In the genomic region with DNA sequence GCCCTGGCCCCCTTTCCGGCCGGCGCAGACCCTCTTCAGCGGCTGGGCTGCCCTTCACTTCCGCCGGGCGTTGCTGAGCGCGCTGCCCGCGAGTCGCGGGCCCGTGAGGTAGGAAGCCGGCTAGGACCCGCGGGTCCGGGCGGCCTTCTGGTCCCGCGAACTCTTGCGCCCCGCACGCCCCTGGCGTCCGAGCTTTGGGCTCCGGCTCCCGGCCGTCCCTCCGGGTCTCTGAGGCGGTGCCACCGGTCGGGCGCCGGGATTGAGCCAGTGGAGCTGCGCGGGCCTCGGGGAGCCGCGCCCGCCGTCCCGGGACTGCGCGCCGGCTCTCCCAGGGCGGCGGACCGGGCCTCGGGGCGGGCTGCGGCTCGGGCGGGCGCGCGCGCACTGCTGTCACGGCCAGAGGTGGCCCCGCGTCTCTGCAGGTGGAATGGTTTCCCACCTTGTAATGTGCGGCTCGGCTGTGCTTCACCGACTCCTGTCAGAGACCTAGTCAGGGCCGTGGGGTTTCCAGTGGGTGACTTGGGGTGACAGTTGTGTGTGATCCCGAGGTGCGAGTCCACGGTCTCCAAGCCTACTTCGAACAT, we compare ENCODE assay signal across 9 mouse cellular contexts. TPM values are rescaled to one million over a fixed set of nuclear protein-coding genes. Genes with fewer than 3 reads are reported as not detected.
DNase-seq lines count a peak whose midpoint lies in the region; ATAC-seq and TF ChIP-seq lines count a peak whose summit lies in the region.
"Not testable (repeated sequence)": the region's sequence is repeated elsewhere in the genome, so short reads cannot be mapped to it uniquely, and the experiment has no call there.
"Had no signal": no experiment of that assay in that cellular context is flagged by ENCODE, and none has a peak within 500 bp of the region (broad histone marks: within the 10 kb centered on the region; RNA-seq: fewer than 3 reads in every experiment).

No protein-coding gene starts in this region.

- not testable (repeated sequence) for H3K9me3 ChIP-seq in forebrain, embryonic 10.5 days; heart, postnatal 0 days (replicated peaks; ENCODE audit: control insufficient read depth, low read length); lung, embryonic 14.5 days (ENCODE audit: low read depth, low read length); stomach, postnatal 0 days (ENCODE audit: control insufficient read depth, low read length)

- peak overlapping the region; percentile 78 for H3K9ac ChIP-seq in heart, postnatal 0 days (replicated peaks; ENCODE audit: low read depth, low read length)
- H3K9ac ChIP-seq in lung, embryonic 14.5 days = peak overlapping the region; percentile 63
- peak overlapping the region; percentile 65 for H3K9ac ChIP-seq in stomach, postnatal 0 days (ENCODE audit: low read length)

- under 1% methylated on average over 69 of the region's 69 CpGs for WGBS in forebrain, embryonic 10.5 days
- under 1% methylated on average over 45 of the region's 69 CpGs for WGBS in heart, postnatal 0 days
- 1% methylated on average over 50 of the region's 69 CpGs for WGBS in lung, embryonic 14.5 days
- WGBS in stomach, postnatal 0 days = under 1% methylated on average over 37 of the region's 69 CpGs

- not testable (repeated sequence) for H3K36me3 ChIP-seq in forebrain, embryonic 10.5 days (replicated peaks); heart, postnatal 0 days (replicated peaks; ENCODE audit: control insufficient read depth, insufficient read depth, low read length); lung, embryonic 14.5 days (ENCODE audit: insufficient read depth); stomach, postnatal 0 days (ENCODE audit: control insufficient read depth, insufficient read depth, low read length)

- H3K4me3 ChIP-seq in brown adipose tissue, adult 24 weeks (ENCODE audit: insufficient read depth, low read depth, low read length) = peak overlapping the region; percentile 92
- H3K4me3 ChIP-seq in forebrain, embryonic 10.5 days = peak overlapping the region; percentile 69
- peak overlapping the region; percentile 75 for H3K4me3 ChIP-seq in heart, postnatal 0 days (ENCODE audit: low read depth, low read length)
- H3K4me3 ChIP-seq in lung, embryonic 14.5 days (ENCODE audit: low read depth, low read length) = peak overlapping the region; percentile 58
- H3K4me3 ChIP-seq in stomach, postnatal 0 days (ENCODE audit: low read depth, low read length) = peak overlapping the region; percentile 59

- peak; percentile 38 for ATAC-seq in CD4-positive, CD25-positive, alpha-beta regulatory T cell, adult 4 months
- ATAC-seq in heart, postnatal 0 days (ENCODE audit: insufficient read depth, low read depth) = peak; percentile 56; the same call in 1 of the 2 replicates
- not testable (repeated sequence) for ATAC-seq in lung, embryonic 14.5 days (ENCODE audit: insufficient read depth)
- peak; percentile 73 for ATAC-seq in stomach, postnatal 0 days (ENCODE audit: low FRiP score, low TSS enrichment)

- peak overlapping the region; percentile 78 for H3K4me2 ChIP-seq in heart, postnatal 0 days (ENCODE audit: low read depth, low read length)
- H3K4me2 ChIP-seq in lung, embryonic 14.5 days = peak overlapping the region; percentile 81
- H3K4me2 ChIP-seq in stomach, postnatal 0 days (replicated peaks; ENCODE audit: low read depth) = peak overlapping the region; percentile 68

- not testable (repeated sequence) for H3K27me3 ChIP-seq in forebrain, embryonic 10.5 days (ENCODE audit: poor library complexity, severe bottlenecking); heart, postnatal 0 days (ENCODE audit: control insufficient read depth, insufficient read depth, low read length); lung, embryonic 14.5 days (ENCODE audit: insufficient read depth, low read length); stomach, postnatal 0 days (ENCODE audit: control insufficient read depth, insufficient read depth, low read length)

- H3K4me1 ChIP-seq in brown adipose tissue, adult 24 weeks (ENCODE audit: control insufficient read depth, insufficient read depth, insufficient read length, low read length) = peaks cover 12% of the 10 kb centered on the region
- peaks cover 17% of the 10 kb centered on the region for H3K4me1 ChIP-seq in forebrain, embryonic 10.5 days
- not testable (repeated sequence) for H3K4me1 ChIP-seq in heart, postnatal 0 days (ENCODE audit: control insufficient read depth, insufficient read depth); lung, embryonic 14.5 days (ENCODE audit: insufficient read depth); stomach, postnatal 0 days (replicated peaks; ENCODE audit: control insufficient read depth, insufficient read depth)

- peak overlapping the region; percentile 52 for H3K27ac ChIP-seq in brown adipose tissue, adult 24 weeks (replicated peaks; ENCODE audit: low read depth, low read length)
- H3K27ac ChIP-seq in forebrain, embryonic 10.5 days = peak overlapping the region; percentile 75
- peak overlapping the region; percentile 62 for H3K27ac ChIP-seq in heart, postnatal 0 days (ENCODE audit: low read depth)
- not testable (repeated sequence) for H3K27ac ChIP-seq in lung, embryonic 14.5 days (ENCODE audit: low read depth)
- peak overlapping the region; percentile 30; the same call in 1 of the 2 replicates for H3K27ac ChIP-seq in stomach, postnatal 0 days (replicated peaks)

- TF ChIP-seq EP300 in heart, postnatal 0 days (IDR thresholded peaks at IDR 0.05; ENCODE audit: low read depth); stomach, postnatal 0 days (optimal IDR thresholded peaks at IDR 0.05): not testable (repeated sequence)

- not testable (repeated sequence) for DNase-seq in forebrain, embryonic 10.5 days (ENCODE audit: extremely low spot score, low spot score); heart, postnatal 0 days (ENCODE audit: low spot score)
- peak; percentile 5 to 40 for DNase-seq in kidney, postnatal 25 days
- peak; percentile 5 for DNase-seq in lung, embryonic 14.5 days
- peak; percentile 32 for DNase-seq in neural tube, embryonic 10.5 days (ENCODE audit: extremely low spot score, low spot score)
- peak; percentile 61 for DNase-seq in stomach, postnatal 0 days (ENCODE audit: low spot score)

- not testable (repeated sequence) for TF ChIP-seq CTCF in heart, postnatal 0 days (IDR thresholded peaks at IDR 0.05; ENCODE audit: low read depth); lung, embryonic 14.5 days (IDR thresholded peaks at IDR 0.05; ENCODE audit: low read depth); stomach, postnatal 0 days (IDR thresholded peaks at IDR 0.05; ENCODE audit: low read depth)

RNA-seq across cellular contexts. Expression of a gene that starts 0.4 kb away (rescaled TPM):
- 10 to 100 TPM in 1 of 2 experiments, 1 to 10 TPM in 1; 7.2 to 11.4 TPM for polyA plus RNA-seq in CD4-positive, CD25-positive, alpha-beta regulatory T cell, adult 4 months (2017; shearing (Covaris generic))
- polyA plus RNA-seq in brown adipose tissue, adult 24 weeks (2012; ENCODE audit: insufficient read depth, insufficient read length, missing spikeins) = 21.3 and 50.5 TPM in 2 replicates
- 11.9 and 12.3 TPM in 2 replicates for polyA plus RNA-seq in forebrain, embryonic 10.5 days (2016; fragmentation: Nextera tagmentation; extraction: Ambion mirVana)
- total RNA-seq in heart, postnatal 0 days (2014; rRNA removed; ENCODE audit: low replicate concordance) = 67.8 and 87.4 TPM in 2 replicates
- 14.9 and 17.9 TPM in 2 replicates for polyA plus RNA-seq in heart, postnatal 0 days (2015; fragmentation: Nextera tagmentation; extraction: Ambion mirVana)
- polyA plus RNA-seq in lung, embryonic 14.5 days (2014; fragmentation: Nextera tagmentation; extraction: Ambion mirVana) = 7.1 and 9.1 TPM in 2 replicates
- polyA plus RNA-seq in stomach, postnatal 0 days (2015; fragmentation: Nextera tagmentation; extraction: Ambion mirVana) = 4.9 and 5.8 TPM in 2 replicates

RNA-seq across cellular contexts. Expression of a gene that starts 2.6 kb away (rescaled TPM):
- polyA plus RNA-seq in CD4-positive, CD25-positive, alpha-beta regulatory T cell, adult 4 months (2017; shearing (Covaris generic)) = not detected
- polyA plus RNA-seq in brown adipose tissue, adult 24 weeks (2012; ENCODE audit: insufficient read depth, insufficient read length, missing spikeins) = not detected in 2 replicates
- 1.6 and 2.9 TPM in 2 replicates for polyA plus RNA-seq in forebrain, embryonic 10.5 days (2016; fragmentation: Nextera tagmentation; extraction: Ambion mirVana)
- total RNA-seq in heart, postnatal 0 days (2014; rRNA removed; ENCODE audit: low replicate concordance) = not detected in 2 replicates
- polyA plus RNA-seq in heart, postnatal 0 days (2015; fragmentation: Nextera tagmentation; extraction: Ambion mirVana) = 0.05 and 0.10 TPM in 2 replicates
- polyA plus RNA-seq in lung, embryonic 14.5 days (2014; fragmentation: Nextera tagmentation; extraction: Ambion mirVana) = not detected in 2 replicates
- polyA plus RNA-seq in stomach, postnatal 0 days (2015; fragmentation: Nextera tagmentation; extraction: Ambion mirVana) = not detected in 2 replicates

RNA-seq across cellular contexts. Expression of a gene that starts 38.7 kb away (rescaled TPM):
- polyA plus RNA-seq in CD4-positive, CD25-positive, alpha-beta regulatory T cell, adult 4 months (2017; shearing (Covaris generic)) = not detected
- polyA plus RNA-seq in brown adipose tissue, adult 24 weeks (2012; ENCODE audit: insufficient read depth, insufficient read length, missing spikeins) = not detected in 2 replicates
- 7.6 and 14.8 TPM in 2 replicates for polyA plus RNA-seq in forebrain, embryonic 10.5 days (2016; fragmentation: Nextera tagmentation; extraction: Ambion mirVana)
- total RNA-seq in heart, postnatal 0 days (2014; rRNA removed; ENCODE audit: low replicate concordance) = 7.1 and 17.0 TPM in 2 replicates
- polyA plus RNA-seq in heart, postnatal 0 days (2015; fragmentation: Nextera tagmentation; extraction: Ambion mirVana) = 0.38 and 2.0 TPM in 2 replicates
- polyA plus RNA-seq in lung, embryonic 14.5 days (2014; fragmentation: Nextera tagmentation; extraction: Ambion mirVana) = 24.0 and 27.8 TPM in 2 replicates
- 8.6 and 10.0 TPM in 2 replicates for polyA plus RNA-seq in stomach, postnatal 0 days (2015; fragmentation: Nextera tagmentation; extraction: Ambion mirVana)
- total RNA-seq: heart, postnatal 36 days had no signal
